Mouse (Mus musculus): ENCODE results near the gene Ddx28.

- no peak for TF ChIP-seq CTCF (IDR thresholded peaks at IDR 0.05; ENCODE audit: control insufficient read depth, insufficient read depth, insufficient read length)
- TF ChIP-seq FOSL1 (IDR thresholded peaks at IDR 0.05; ENCODE audit: insufficient read depth, low read length, poor library complexity, severe bottlenecking) = no peak
- peak; percentile 56 for TF ChIP-seq CEBPB (IDR thresholded peaks at IDR 0.05; ENCODE audit: low read depth)
- TF ChIP-seq MYOG (IDR thresholded peaks at IDR 0.05; ENCODE audit: control insufficient read depth, extremely low read depth, insufficient read length) = no peak
- no peak for TF ChIP-seq USF1 (IDR thresholded peaks at IDR 0.05; ENCODE audit: low read depth)
- TF ChIP-seq MAX (IDR thresholded peaks at IDR 0.05) = no peak
Observed at GRCm38 (mm10) chr8:106004538-106005207, 7.0 kb downstream of the Ddx28 start.

Measured in C2C12 (cell line).